Mouse (Mus musculus): ENCODE data around the gene Gm20806.
"Not testable (repeated sequence)": the region's sequence is repeated elsewhere in the genome, so short reads cannot be mapped to it uniquely, and the experiment has no call there.

The Gm20806 gene

GRCm38 (mm10) chrY:78837956-78838355, at the start of gene Gm20806:
Gene Gm20806, minus strand, starts transcription at chrY:78838056.
- not testable (repeated sequence) for DNase-seq (ENCODE audit: low spot score)

Data from c-Kit-positive CD71-positive TER-119-positive erythroid progenitor cells, embryonic 14.5 days (primary cell).